Mouse (Mus musculus): Measurements from ENCODE around the gene Fignl1.

DNA sequence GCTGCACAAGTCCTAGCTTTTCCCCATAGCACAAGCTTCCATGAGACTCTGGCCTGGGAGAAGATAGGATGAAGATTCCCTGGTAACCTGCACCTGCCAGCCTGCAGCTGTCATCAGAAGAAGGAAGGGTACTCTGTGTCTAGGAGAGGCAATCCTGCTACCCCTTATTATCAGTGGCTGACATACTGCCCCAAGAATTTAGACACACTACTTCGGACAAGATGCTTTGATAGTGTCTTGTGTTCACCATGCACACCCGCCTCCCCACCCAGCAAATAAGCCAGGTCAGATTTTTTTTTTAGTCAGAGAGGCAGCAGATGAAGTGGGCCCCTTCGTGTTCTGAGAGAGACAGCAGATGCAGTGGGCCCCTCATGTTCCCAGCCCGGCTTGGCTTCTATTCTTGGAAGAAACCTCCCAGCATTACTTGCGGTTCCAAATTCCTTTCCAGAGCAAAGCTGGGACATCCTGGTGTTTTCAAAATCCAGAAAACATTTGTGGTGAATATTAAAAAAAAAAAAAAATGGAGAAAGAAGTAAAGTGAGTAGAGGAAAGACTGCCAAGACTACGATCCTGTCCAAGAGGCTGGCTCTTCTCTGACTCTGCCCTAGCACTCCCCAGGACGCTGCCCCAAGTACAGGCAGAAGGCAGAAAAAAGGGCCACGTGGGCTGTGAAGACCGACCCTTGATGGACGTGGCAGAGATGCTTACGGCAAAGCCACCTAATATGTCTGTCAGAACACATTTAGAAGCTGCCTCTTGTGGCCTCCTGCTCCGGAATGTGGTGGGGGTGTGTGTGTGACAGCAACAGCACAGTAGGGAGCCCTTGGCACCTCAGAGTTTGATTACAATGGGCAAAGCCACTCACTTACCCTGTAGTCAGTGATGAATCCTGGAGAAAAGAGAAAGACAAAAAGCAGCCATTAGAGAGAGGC, 15.5 kb upstream of the Fignl1 start:
- no peak for TF ChIP-seq POLR2A (IDR thresholded peaks at IDR 0.05; ENCODE audit: insufficient read depth, low read length)
- no peak for TF ChIP-seq CTCF (IDR thresholded peaks at IDR 0.05; ENCODE audit: low read depth, low read length)
- TF ChIP-seq EP300 (IDR thresholded peaks at IDR 0.05; ENCODE audit: insufficient read depth, low read depth, low read length), result no peak
